Mouse (Mus musculus) spleen, adult 2 months (tissue): ENCODE measurements around the gene Bank1. TPM values are rescaled to one million over a fixed set of nuclear protein-coding genes. Genes with fewer than 3 reads are reported as not detected.

Experiments
- DNase-seq, 2 experiments: peaks; one replicate each; pipeline versions ENCODE4 v3.0.0 to v3.0.0-alpha.2; 2012 to 2021; ENCODE audit warnings: low spot score in 2 of 2, low read depth in 1 of 2
- H3K27ac ChIP-seq: fragments of 200-500 bp; 2 replicates; pipeline ENCODE4 v1.5.1; 2012; ENCODE audit warnings: low read length, inconsistent platforms; ENCODE audit not compliant: insufficient read depth
- H3K27me3 ChIP-seq: fragments of 200-500 bp; 2 replicates; pipeline ENCODE4 v1.6.1; 2012; ENCODE audit warnings: mild to moderate bottlenecking, moderate library complexity, low read length, inconsistent platforms; ENCODE audit not compliant: control insufficient read depth, insufficient read depth
- H3K36me3 ChIP-seq: fragments of 200-500 bp; 2 replicates; pipeline ENCODE4 v1.6.1; 2012; ENCODE audit warnings: mild to moderate bottlenecking, low read length, inconsistent platforms; ENCODE audit not compliant: control insufficient read depth, insufficient read depth
- H3K4me1 ChIP-seq: fragments of 200-500 bp; 2 replicates; pipeline ENCODE4 v1.6.1; 2011; ENCODE audit warnings: inconsistent platforms; ENCODE audit not compliant: control insufficient read depth, insufficient read depth, insufficient read length
- H3K4me3 ChIP-seq: fragments of 200-500 bp; 2 replicates; pipeline ENCODE4 v1.5.1; 2011; ENCODE audit warnings: mild to moderate bottlenecking, inconsistent platforms; ENCODE audit not compliant: insufficient read depth, insufficient read length; ENCODE audit errors: extremely low read depth
- CTCF ChIP-seq: fragments of 200-500 bp; IDR thresholded peaks from 2 replicates; pipeline ENCODE4 v1.5.1; 2011; ENCODE audit warnings: mild to moderate bottlenecking, inconsistent platforms; ENCODE audit not compliant: insufficient read depth, insufficient read length, insufficient replicate concordance; ENCODE audit errors: extremely low read depth
- POLR2A ChIP-seq: fragments of 200-500 bp; IDR thresholded peaks from 2 replicates; pipeline ENCODE4 v1.6.1; 2011; ENCODE audit warnings: low read depth, low read length, inconsistent platforms
- WGBS: fragments of 180-500 bp; shearing (Covaris S2); methylation state at CpG from one replicate; pipeline ENCODE4 v1.1.7; 2018; 5-methylcytosine and 5-hydroxymethylcytosine counted together
- polyA plus RNA-seq: library from polyadenylated mRNA; depleted of rRNA; stranded (reverse); fragments of >200 nt; gene quantifications from 2 replicates; pipeline ENCODE4 v1.2.3, GENCODE M21; 2012

The Bank1 gene
- polyA plus RNA-seq, 1 experiment = 23.4 TPM

- H3K4me3 ChIP-seq = no peak overlapping the region
- H3K27me3 ChIP-seq = no peaks in the 10 kb centered on the region
- peaks cover 4% of the 10 kb centered on the region for H3K36me3 ChIP-seq
- no peak for TF ChIP-seq POLR2A
- no peak for TF ChIP-seq CTCF
- H3K4me1 ChIP-seq = peaks cover 2% of the 10 kb centered on the region; the same call in 1 of the 2 replicates
- 93% methylated on average over 5 of the region's 5 CpGs for WGBS
- no peak overlapping the region for H3K27ac ChIP-seq
- no peak for DNase-seq
These were observed 210.2 kb downstream of the Bank1 start for GRCm38 (mm10) chr3:136115478-136116215.

DNA sequence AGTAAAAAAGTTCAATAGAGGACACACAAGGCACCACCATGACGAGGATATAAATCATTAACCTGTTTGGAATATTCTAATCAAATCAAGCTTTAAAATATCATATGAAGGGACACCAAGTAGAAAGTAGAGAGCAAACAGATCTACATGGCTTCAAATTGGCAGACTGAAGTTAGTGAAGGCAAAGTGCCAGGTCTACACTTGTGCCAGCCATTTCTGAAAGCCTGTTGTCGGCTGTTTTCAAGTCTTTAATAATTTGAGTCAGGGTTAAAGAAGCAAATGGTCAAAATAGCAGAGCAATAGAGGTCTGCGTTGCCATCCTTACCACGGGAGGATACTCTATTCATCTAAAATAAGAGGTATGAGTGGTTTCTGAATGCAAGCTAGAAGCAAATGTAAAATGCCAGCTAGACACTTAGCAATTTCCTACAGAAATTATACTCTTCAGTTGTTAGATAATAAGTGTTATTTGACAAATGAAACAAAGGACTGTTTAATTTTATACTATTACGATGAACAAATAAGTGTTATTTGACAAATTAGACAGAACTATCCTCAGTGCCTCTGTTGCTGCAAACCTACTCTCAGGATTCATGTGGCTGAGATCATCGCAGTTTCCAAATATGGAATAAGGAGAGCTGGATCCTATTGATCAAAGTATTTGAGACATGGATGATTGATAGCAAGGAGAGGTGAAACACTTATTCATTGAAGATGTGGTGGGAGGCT lies 216.3 kb downstream of the Bank1 start:
- Histone ChIP-seq H3K27me3 (no peaks in the 10 kb centered on the region), H3K36me3 (peaks cover 7% of the 10 kb centered on the region), H3K27ac (no peak overlapping the region), H3K4me1 (no peaks in the 10 kb centered on the region), H3K4me3 (no peak overlapping the region)
- WGBS = 89% methylated on average over 6 of the region's 6 CpGs
- TF ChIP-seq CTCF = no peak
- no peak for TF ChIP-seq POLR2A
- no peak for DNase-seq

DNA sequence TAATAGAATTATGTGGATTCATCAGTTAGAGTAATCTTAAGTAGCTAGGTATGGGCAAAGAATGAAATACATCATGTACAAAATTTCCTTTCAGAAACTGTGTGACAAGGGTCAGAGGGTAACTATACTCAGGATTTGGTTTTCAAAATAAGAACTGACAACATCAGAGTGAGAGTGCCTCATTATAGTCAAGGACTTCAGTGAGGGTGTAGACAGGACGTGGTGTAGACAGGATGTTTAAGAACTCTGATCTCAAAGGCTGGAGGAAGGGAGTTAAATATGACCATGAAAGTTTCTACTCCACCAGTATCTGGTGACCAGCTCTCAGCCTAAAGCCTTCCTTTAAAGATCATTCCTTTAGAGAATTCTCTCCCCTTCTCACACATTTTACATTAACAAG lies 219.4 kb downstream of the Bank1 start:
- peaks cover 4% of the 10 kb centered on the region for H3K4me1 ChIP-seq
- peaks cover 7% of the 10 kb centered on the region for H3K36me3 ChIP-seq
- no peak overlapping the region for H3K27ac ChIP-seq
- H3K27me3 ChIP-seq = no peaks in the 10 kb centered on the region
- DNase-seq = no peak
- WGBS = 21% methylated on average over 1 of the region's 1 CpGs
- TF ChIP-seq CTCF (no peak), POLR2A (no peak)
- no peak overlapping the region for H3K4me3 ChIP-seq

DNA sequence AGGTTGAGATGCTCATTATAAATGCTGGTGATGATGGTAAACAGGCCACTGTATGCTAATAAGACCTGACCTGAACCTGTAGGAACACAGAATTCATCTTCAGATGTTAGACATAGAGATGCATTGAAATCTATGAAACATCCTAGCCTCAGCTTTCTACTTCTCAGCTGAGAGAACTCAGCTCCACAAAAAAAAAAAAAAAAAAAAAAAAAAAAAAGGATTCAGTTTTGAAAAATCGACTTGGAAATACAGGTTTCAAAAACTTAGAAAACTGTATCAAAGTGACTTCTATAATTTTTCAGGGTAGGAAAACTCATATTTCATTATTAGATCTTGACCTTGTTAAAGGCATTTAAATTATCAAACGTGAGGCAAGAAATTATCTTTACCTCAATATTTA lies 222.5 kb downstream of the Bank1 start:
- H3K27ac ChIP-seq = no peak overlapping the region
- H3K4me3 ChIP-seq = no peak overlapping the region
- no peaks in the 10 kb centered on the region for H3K27me3 ChIP-seq
- TF ChIP-seq CTCF = no peak
- no peak for TF ChIP-seq POLR2A
- peaks cover 4% of the 10 kb centered on the region; the same call in 1 of the 2 replicates for H3K36me3 ChIP-seq
- 87% methylated on average over 2 of the region's 2 CpGs for WGBS
- DNase-seq = no peak
- H3K4me1 ChIP-seq = peaks cover 5% of the 10 kb centered on the region

- H3K36me3 ChIP-seq = peaks cover 2% of the 10 kb centered on the region; the same call in 1 of the 2 replicates
- 37% methylated on average over 5 of the region's 5 CpGs for WGBS
- H3K27ac ChIP-seq = no peak overlapping the region
- no peaks in the 10 kb centered on the region for H3K27me3 ChIP-seq
- TF ChIP-seq POLR2A = no peak
- no peak for TF ChIP-seq CTCF
- peaks cover 5% of the 10 kb centered on the region for H3K4me1 ChIP-seq
- DNase-seq = no peak
- H3K4me3 ChIP-seq = no peak overlapping the region
These were observed 224.8 kb downstream of the Bank1 start for GRCm38 (mm10) chr3:136100973-136101500.

DNA sequence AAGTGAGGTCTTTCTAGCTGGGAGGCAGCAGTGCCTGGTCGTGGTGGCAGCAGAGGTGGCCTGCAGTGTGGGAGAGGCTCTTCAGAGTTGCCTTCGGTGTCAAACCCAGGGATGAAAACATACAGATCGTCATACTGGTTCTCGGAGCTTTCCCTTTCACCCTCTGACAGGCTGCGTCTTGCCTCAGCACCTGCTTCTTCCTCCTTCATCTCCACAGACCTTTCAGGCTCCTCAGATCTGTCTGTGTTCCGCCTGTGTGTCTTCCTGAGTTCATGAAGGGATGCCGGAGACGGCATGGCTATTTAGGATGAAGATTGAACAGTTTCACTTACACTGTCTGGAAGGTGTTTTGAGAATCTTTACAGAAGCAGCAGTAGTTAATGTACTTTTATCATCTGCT lies 225.6 kb downstream of the Bank1 start:
- peak overlapping the region; percentile 4; the same call in 1 of the 2 replicates for H3K27ac ChIP-seq
- no peak for DNase-seq
- 47% methylated on average over 8 of the region's 8 CpGs for WGBS
- no peaks in the 10 kb centered on the region for H3K27me3 ChIP-seq
- peaks cover 5% of the 10 kb centered on the region for H3K4me1 ChIP-seq
- H3K36me3 ChIP-seq = peaks cover 2% of the 10 kb centered on the region; the same call in 1 of the 2 replicates
- TF ChIP-seq CTCF = no peak
- no peak for TF ChIP-seq POLR2A
- no peak overlapping the region for H3K4me3 ChIP-seq
